Mouse (Mus musculus) spleen, adult 2 months (tissue): ENCODE data around the gene Astn2. TPM values are rescaled to one million over a fixed set of nuclear protein-coding genes. Genes with fewer than 3 reads are reported as not detected.

Source experiments
- DNase-seq, 2 experiments: peaks; one replicate each; pipeline versions ENCODE4 v3.0.0 to v3.0.0-alpha.2; 2012 to 2021; ENCODE audit warnings: low spot score in 2 of 2, low read depth in 1 of 2
- H3K27ac ChIP-seq: fragments of 200-500 bp; 2 replicates; pipeline ENCODE4 v1.5.1; 2012; ENCODE audit warnings: low read length, inconsistent platforms; ENCODE audit not compliant: insufficient read depth
- H3K27me3 ChIP-seq: fragments of 200-500 bp; 2 replicates; pipeline ENCODE4 v1.6.1; 2012; ENCODE audit warnings: mild to moderate bottlenecking, moderate library complexity, low read length, inconsistent platforms; ENCODE audit not compliant: control insufficient read depth, insufficient read depth
- H3K36me3 ChIP-seq: fragments of 200-500 bp; 2 replicates; pipeline ENCODE4 v1.6.1; 2012; ENCODE audit warnings: mild to moderate bottlenecking, low read length, inconsistent platforms; ENCODE audit not compliant: control insufficient read depth, insufficient read depth
- H3K4me1 ChIP-seq: fragments of 200-500 bp; 2 replicates; pipeline ENCODE4 v1.6.1; 2011; ENCODE audit warnings: inconsistent platforms; ENCODE audit not compliant: control insufficient read depth, insufficient read depth, insufficient read length
- H3K4me3 ChIP-seq: fragments of 200-500 bp; 2 replicates; pipeline ENCODE4 v1.5.1; 2011; ENCODE audit warnings: mild to moderate bottlenecking, inconsistent platforms; ENCODE audit not compliant: insufficient read depth, insufficient read length; ENCODE audit errors: extremely low read depth
- CTCF ChIP-seq: fragments of 200-500 bp; IDR thresholded peaks from 2 replicates; pipeline ENCODE4 v1.5.1; 2011; ENCODE audit warnings: mild to moderate bottlenecking, inconsistent platforms; ENCODE audit not compliant: insufficient read depth, insufficient read length, insufficient replicate concordance; ENCODE audit errors: extremely low read depth
- POLR2A ChIP-seq: fragments of 200-500 bp; IDR thresholded peaks from 2 replicates; pipeline ENCODE4 v1.6.1; 2011; ENCODE audit warnings: low read depth, low read length, inconsistent platforms
- WGBS: fragments of 180-500 bp; shearing (Covaris S2); methylation state at CpG from one replicate; pipeline ENCODE4 v1.1.7; 2018; 5-methylcytosine and 5-hydroxymethylcytosine counted together
- polyA plus RNA-seq: library from polyadenylated mRNA; depleted of rRNA; stranded (reverse); fragments of >200 nt; gene quantifications from 2 replicates; pipeline ENCODE4 v1.2.3, GENCODE M21; 2012

Gene Astn2
- polyA plus RNA-seq, 1 experiment, result 3.9 TPM

GRCm38 (mm10) chr4:65415507-65415906, 988.9 kb downstream of the Astn2 start:
- H3K4me1 ChIP-seq, result no peaks in the 10 kb centered on the region
- WGBS, result 95% methylated on average over 4 of the region's 4 CpGs
- no peak for TF ChIP-seq POLR2A
- TF ChIP-seq CTCF, result no peak
- H3K4me3 ChIP-seq, result no peak overlapping the region
- H3K27me3 ChIP-seq, result no peaks in the 10 kb centered on the region
- no peaks in the 10 kb centered on the region for H3K36me3 ChIP-seq
- no peak overlapping the region for H3K27ac ChIP-seq
- no peak for DNase-seq

- Histone ChIP-seq H3K27ac (no peak overlapping the region), H3K36me3 (no peaks in the 10 kb centered on the region), H3K27me3 (no peaks in the 10 kb centered on the region), H3K4me1 (no peaks in the 10 kb centered on the region), H3K4me3 (no peak overlapping the region)
- TF ChIP-seq CTCF (no peak), POLR2A (no peak)
- 45% methylated on average over 6 of the region's 6 CpGs for WGBS
- DNase-seq, result no peak
These were observed 1001.4 kb downstream of the Astn2 start for GRCm38 (mm10) chr4:65402836-65403634.

DNA sequence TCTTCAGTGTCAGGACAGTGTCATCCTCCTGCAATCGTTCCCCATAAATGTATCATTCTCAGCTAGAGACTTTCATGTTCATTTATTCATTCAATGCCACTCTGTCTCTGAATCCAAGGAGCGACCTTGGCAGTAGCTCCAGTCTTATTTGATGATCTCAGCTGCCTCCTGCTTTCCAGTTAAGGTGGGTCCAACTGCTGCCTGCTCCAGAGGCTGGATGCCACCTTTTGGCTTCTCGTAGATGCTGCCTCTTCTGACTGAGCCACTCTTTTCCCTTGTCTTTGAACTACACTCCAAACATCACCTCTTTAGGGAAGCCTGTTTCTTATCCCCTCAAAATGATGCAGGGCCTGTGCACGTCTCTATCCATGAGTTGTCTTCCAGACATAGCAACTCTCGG, 1002.1 kb downstream of the Astn2 start:
- Histone ChIP-seq H3K27ac (no peak overlapping the region), H3K36me3 (no peaks in the 10 kb centered on the region), H3K4me1 (no peaks in the 10 kb centered on the region), H3K27me3 (no peaks in the 10 kb centered on the region), H3K4me3 (no peak overlapping the region)
- TF ChIP-seq CTCF, result no peak
- no peak for TF ChIP-seq POLR2A
- DNase-seq, result no peak
- 84% methylated on average over 5 of the region's 5 CpGs for WGBS

DNA sequence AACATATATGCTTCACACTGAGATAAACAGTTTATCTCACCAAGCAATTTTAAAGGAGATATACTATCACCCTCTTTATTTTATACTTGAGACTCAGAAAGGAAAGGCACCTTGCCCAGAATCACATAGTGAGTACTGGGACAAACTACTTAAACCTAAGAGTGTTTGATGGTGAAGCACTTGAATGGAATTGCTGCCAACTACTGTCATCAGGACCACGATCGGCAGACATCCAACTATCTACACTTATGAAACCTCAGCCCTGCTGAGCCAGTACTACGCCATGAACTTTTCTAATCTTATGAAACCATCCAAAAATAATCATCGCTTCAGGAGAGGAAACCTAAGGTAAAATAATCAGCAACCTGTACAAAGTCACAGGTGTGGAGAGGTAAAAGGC, 1005.0 kb downstream of the Astn2 start:
- Histone ChIP-seq H3K4me3 (no peak overlapping the region), H3K27me3 (no peaks in the 10 kb centered on the region), H3K36me3 (no peaks in the 10 kb centered on the region), H3K27ac (no peak overlapping the region), H3K4me1 (no peaks in the 10 kb centered on the region)
- TF ChIP-seq CTCF (no peak), POLR2A (no peak)
- DNase-seq, result no peak
- 91% methylated on average over 4 of the region's 4 CpGs for WGBS

DNA sequence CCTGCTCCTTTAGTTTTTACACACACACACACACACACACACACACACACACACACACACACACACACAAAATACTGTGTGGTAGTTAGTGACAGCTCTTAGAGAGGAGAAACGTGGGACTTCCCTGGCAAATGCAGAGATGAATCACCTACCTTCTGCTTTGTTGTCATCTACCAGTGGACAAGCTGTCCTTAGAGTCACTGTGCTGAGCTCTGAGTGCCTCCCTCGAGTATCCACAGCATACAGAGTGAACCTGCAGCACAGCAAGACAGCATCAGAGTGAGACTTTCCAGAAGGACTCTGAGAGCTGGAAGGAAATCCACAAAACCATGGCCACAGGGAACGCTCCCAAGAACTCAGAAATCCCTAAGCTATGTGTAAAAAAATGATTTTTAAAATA, 1007.6 kb downstream of the Astn2 start:
- 62% methylated on average over 3 of the region's 3 CpGs for WGBS
- TF ChIP-seq CTCF (no peak), POLR2A (no peak)
- no peak for DNase-seq

DNA sequence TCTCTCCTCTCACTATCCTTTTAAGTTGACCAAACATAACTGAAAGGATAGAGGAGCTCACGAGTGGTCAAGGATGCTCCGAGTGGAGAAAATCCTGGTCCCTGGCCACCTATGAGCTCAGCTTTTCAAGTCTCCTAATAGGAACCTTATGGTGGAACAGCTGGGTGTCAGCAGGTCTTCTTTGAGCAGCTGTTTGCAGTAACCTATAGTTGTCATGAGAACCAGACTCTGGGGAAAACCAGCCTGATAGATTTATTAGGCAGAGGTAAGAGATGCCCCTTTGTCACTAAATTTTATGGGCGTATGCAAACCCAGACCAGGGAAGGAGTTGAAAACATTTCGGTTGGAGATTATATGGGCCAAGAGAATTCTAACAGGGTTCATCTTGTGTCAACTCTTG, 1013.4 kb downstream of the Astn2 start:
- WGBS, result 87% methylated on average over 4 of the region's 4 CpGs
- H3K4me3 ChIP-seq, result no peak overlapping the region
- H3K4me1 ChIP-seq, result no peaks in the 10 kb centered on the region
- TF ChIP-seq CTCF (no peak), POLR2A (no peak)
- no peak overlapping the region for H3K27ac ChIP-seq
- H3K27me3 ChIP-seq, result no peaks in the 10 kb centered on the region
- H3K36me3 ChIP-seq, result no peaks in the 10 kb centered on the region
- DNase-seq, result no peak

More for the DNA sequence above, 1007.6 kb downstream of the Astn2 start:
- H3K4me1 ChIP-seq, result no peaks in the 10 kb centered on the region
- no peaks in the 10 kb centered on the region for H3K27me3 ChIP-seq
- H3K36me3 ChIP-seq, result no peaks in the 10 kb centered on the region
- H3K27ac ChIP-seq, result no peak overlapping the region
- H3K4me3 ChIP-seq, result no peak overlapping the region

GRCm38 (mm10) chr4:65383070-65383469, 1021.3 kb downstream of the Astn2 start:
- H3K4me1 ChIP-seq, result no peaks in the 10 kb centered on the region
- no peak for TF ChIP-seq POLR2A
- TF ChIP-seq CTCF, result no peak

More at GRCm38 (mm10) chr4:65383070-65383469, 1021.3 kb downstream of the Astn2 start:
- Histone ChIP-seq H3K27ac (no peak overlapping the region), H3K36me3 (no peaks in the 10 kb centered on the region), H3K4me3 (no peak overlapping the region), H3K27me3 (no peaks in the 10 kb centered on the region)
- WGBS, result 90% methylated on average over 4 of the region's 4 CpGs
- DNase-seq, result no peak
